Mouse (Mus musculus) liver, embryonic 14 days (tissue): ENCODE measurements around the gene Trpt1. TPM values are rescaled to one million over a fixed set of nuclear protein-coding genes. Genes with fewer than 3 reads are reported as not detected.

Experiments
- polyA plus RNA-seq: library from polyadenylated mRNA; depleted of rRNA; stranded (reverse); fragments of >200 nt; gene quantifications from 2 replicates; pipeline ENCODE4 v1.2.3, GENCODE M21; 2012; rRNA removed

Gene Trpt1
- polyA plus RNA-seq: 1.7 and 1.9 TPM in 2 replicates

DNA sequence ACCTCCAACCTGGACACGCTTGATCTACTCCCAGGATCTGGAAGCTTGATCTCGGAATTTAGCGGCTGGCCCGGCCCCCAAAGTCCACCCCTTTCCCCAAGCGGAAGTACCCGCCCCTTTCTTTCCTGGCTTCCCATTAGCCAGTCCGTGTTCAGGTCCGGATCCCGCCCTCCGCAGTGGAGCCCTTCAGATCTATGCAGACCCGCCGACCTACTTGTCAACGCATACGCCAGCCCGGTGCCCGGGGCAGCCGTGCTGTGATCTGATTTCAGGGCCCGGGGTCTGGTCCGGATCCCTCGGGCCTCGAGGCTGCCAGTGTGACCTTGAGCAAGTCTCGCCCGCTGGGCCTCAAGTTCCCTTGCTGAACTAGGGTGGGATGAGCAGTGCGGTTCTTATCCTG, at the start of gene Trpt1, which contains the start of gene Nudt22:
Gene Trpt1, plus strand, starts transcription at position 126 of the 400 bp plus-strand sequence.
Gene Nudt22, minus strand, starts transcription at position 112 of the 400 bp plus-strand sequence.

DNA sequence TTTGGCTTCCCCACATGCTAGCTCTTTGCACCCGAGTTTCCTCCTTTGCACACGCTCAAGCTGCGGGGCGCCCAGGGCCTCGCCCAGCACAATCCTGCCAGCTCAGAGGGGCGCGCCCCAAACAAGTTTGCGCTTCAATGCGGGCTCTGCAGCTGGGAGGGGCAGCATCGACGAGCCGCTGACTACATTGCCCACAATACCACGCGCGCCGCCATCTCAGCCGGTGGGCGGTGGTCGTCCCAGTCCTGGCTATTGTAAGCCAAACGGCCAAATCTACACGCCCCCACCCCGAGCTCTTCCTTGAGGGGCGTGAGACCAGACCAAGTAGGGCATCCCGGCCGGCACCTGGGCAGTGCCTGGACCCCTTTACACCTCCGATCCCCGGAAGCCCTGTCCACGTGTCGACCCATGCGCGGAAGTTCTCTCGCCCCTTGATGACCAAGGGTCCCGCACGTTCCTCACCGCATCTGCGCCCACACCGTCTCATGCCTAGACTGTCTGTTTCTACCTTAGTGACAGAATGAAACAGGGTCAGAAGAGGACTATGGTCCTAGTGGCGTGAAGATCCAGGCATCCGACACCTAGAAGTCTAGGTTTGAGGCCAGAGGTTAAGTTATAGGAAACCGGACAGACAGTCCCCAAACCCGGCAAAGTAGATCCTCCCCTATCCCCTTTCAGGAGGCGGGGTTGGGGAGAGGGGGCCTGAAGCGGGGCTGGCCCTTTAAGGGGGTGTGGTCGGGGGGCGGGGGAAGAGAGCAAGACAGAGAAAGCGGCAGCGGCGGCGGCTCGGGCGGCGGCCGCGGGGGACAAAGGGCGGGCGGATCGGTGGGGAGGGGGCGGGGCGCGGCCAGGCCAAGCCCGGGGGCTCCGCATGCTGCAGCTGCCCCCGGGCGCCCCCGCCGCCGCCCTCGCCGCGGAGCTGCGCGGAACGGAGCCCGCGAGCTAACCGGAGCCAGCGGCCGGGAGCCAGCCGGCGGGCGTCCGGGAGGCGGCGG, 21.4 kb upstream of the Trpt1 start, which contains the start of gene Ppp1r14b:
Gene Ppp1r14b, plus strand, starts transcription at position 758 of the 995 bp plus-strand sequence.

GRCm38 (mm10) chr19:6975537-6976521, 20.1 kb upstream of the Trpt1 start, which contains the start of gene Plcb3:
Gene Plcb3 (minus strand): TSS chr19:6976470.

GRCm38 (mm10) chr19:6980381-6981093, 15.4 kb upstream of the Trpt1 start, which contains the start of gene Fkbp2:
Gene Fkbp2 (minus strand): TSS chr19:6980501.

GRCm38 (mm10) chr19:6987061-6987903, 8.6 kb upstream of the Trpt1 start, which contains the start of gene Vegfb:
Gene Vegfb (minus strand): TSS chr19:6987651.

DNA sequence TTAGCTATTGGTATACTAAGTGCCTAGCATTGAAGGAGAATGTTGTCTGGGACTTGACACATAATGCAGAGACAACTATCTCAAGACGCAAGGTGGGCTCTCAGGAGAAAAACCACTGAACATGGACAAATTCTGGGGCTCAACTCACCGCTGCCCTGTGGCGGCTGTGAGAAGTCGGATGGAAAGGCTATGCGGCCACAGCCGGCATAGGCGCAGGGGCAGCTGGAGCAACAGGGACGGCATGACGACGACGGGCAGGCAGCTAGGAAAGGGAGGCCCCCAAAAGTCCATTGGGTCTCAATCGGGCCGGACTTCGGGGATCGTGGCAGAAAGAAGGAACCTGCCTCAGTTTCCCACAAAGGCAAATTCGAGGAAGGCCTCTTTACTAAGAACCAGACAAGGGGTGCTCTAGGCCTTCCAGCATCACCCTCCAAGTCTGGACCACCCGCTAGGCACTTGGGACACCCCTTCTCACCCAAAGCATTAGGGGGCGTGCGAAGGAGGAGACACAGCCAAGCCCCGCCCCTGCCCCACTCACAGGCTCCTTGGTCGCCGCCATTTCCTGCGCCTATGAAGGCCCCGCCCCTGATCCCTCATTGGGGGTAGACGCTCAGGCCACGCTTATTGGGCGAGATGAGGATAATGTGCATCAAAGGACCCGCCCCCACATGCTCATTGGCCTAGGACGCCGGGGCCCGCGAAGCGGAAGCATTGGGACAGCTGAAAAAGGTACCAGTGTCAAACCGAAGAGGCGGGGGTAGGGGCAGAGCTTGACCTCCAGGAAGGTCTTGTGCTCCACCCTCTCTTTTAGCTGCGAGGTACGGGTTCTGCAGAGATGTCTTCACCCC, 3.7 kb upstream of the Trpt1 start, which contains the start of gene Dnajc4:
Gene Dnajc4, minus strand, starts transcription at position 562 of the 848 bp plus-strand sequence.

DNA sequence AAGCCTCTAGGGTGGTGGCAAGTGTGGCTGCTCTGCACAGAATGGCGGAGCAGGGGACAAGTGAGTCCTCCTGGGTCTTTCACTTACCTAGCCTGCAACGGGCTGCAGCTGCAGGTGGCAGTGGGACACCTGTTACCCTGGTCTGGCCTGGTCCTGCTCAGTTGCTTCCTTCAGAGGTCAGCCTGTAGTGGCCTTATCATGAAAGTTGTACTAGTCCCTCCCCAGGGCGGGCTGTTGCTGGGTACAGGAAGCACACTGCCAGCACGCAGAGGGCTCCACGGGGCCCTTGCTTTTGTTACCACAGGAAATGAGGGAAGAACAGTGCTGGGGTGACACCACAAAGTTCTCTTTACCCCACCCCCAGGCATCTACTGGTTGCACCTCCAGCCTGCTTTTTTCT, 23.3 kb downstream of the Trpt1 start, which contains the start of gene Fermt3:
Gene Fermt3, minus strand, starts transcription at position 279 of the 400 bp plus-strand sequence.

GRCm38 (mm10) chr19:7039841-7040636, 44.1 kb downstream of the Trpt1 start, which contains the start of gene Stip1:
Gene Stip1 (minus strand): TSS chr19:7039967.

Other genes starting within 250 kb of the Trpt1 start
- 3.1 and 3.2 TPM in 2 replicates for gene Rps6ka4, start 155.5 kb upstream of the Trpt1 start, polyA plus RNA-seq
- 1.9 and 3.2 TPM in 2 replicates for gene Ccdc88b, start 137.9 kb upstream of the Trpt1 start, polyA plus RNA-seq
- 65.8 and 73.0 TPM in 2 replicates for gene Trmt112, start 86.4 kb upstream of the Trpt1 start, polyA plus RNA-seq
- gene Prdx5, start 86.0 kb upstream of the Trpt1 start, polyA plus RNA-seq: 60.2 and 66.5 TPM in 2 replicates
- gene Esrra, start 74.3 kb upstream of the Trpt1 start, polyA plus RNA-seq: 5.8 and 6.3 TPM in 2 replicates
- 0.17 and 0.29 TPM in 2 replicates for gene Catsperz, start 70.8 kb upstream of the Trpt1 start, polyA plus RNA-seq
- 0.02 TPM in 1 of 2 replicates, not detected in the other for gene Kcnk4, start 61.6 kb upstream of the Trpt1 start, polyA plus RNA-seq
- gene Bad, start 54.3 kb upstream of the Trpt1 start, polyA plus RNA-seq: 22.4 and 24.1 TPM in 2 replicates
- gene Gpr137, start 53.7 kb upstream of the Trpt1 start, polyA plus RNA-seq: 5.3 and 5.7 TPM in 2 replicates
- gene Ppp1r14b, start 21.2 kb upstream of the Trpt1 start, polyA plus RNA-seq: 68.9 and 77.1 TPM in 2 replicates
- gene Plcb3, start 19.7 kb upstream of the Trpt1 start, polyA plus RNA-seq: 7.1 and 7.7 TPM in 2 replicates
- gene Fkbp2, start 15.6 kb upstream of the Trpt1 start, polyA plus RNA-seq: 52.6 and 54.0 TPM in 2 replicates
- gene Vegfb, start 8.5 kb upstream of the Trpt1 start, polyA plus RNA-seq: 5.9 and 8.0 TPM in 2 replicates
- 7.8 and 8.6 TPM in 2 replicates for gene Dnajc4, start 3.6 kb upstream of the Trpt1 start, polyA plus RNA-seq
- 5.8 and 6.5 TPM in 2 replicates for gene Nudt22, start within 50 bp of the Trpt1 start, polyA plus RNA-seq
- 51.7 and 61.6 TPM in 2 replicates for gene Fermt3, start 23.3 kb downstream of the Trpt1 start, polyA plus RNA-seq
- gene Stip1, start 43.8 kb downstream of the Trpt1 start, polyA plus RNA-seq: 90.9 and 96.6 TPM in 2 replicates
- gene Macrod1, start 60.7 kb downstream of the Trpt1 start, polyA plus RNA-seq: 3.9 and 4.1 TPM in 2 replicates
- gene Flrt1, start 109.6 kb downstream of the Trpt1 start, polyA plus RNA-seq: 0.01 and 0.03 TPM in 2 replicates
- 29.6 and 35.9 TPM in 2 replicates for gene Otub1, start 210.2 kb downstream of the Trpt1 start, polyA plus RNA-seq
- 256 and 259 TPM in 2 replicates for gene Cox8a, start 221.5 kb downstream of the Trpt1 start, polyA plus RNA-seq
- 14.9 and 18.8 TPM in 2 replicates for gene Naa40, start 245.1 kb downstream of the Trpt1 start, polyA plus RNA-seq